Mouse (Mus musculus) hindbrain, embryonic 16.5 days (tissue): ENCODE measurements at regions not wholly inside any gene's neighbourhood (a gene's known extent, or its start where the extent isn't known, plus 50 kb on each side); places are given as distances from the start of the nearest gene placed in this dataset.

ENCODE experiments used
- ATAC-seq: fragments of 200-750 bp; cut with Nextera tagmentation; 2 replicates; pipeline ENCODE4 v1.8.0; 2017; ENCODE audit warnings: moderate TSS enrichment, moderate library complexity
- H3K27ac ChIP-seq: fragments of 300-500 bp; sonication (generic); 2 replicates; pipeline ENCODE4 v1.5.1; 2014; ENCODE audit warnings: low read depth, mild to moderate bottlenecking, control low read depth, low read length, moderate library complexity
- H3K27me3 ChIP-seq: fragments of 300-500 bp; sonication (generic); replicated peaks from 2 replicates; pipeline ENCODE4 v1.6.1; 2014; ENCODE audit warnings: low read length; ENCODE audit not compliant: control insufficient read depth, insufficient read depth
- H3K36me3 ChIP-seq: fragments of 300-500 bp; sonication (generic); 2 replicates; pipeline ENCODE4 v1.6.1; 2014; ENCODE audit warnings: mild to moderate bottlenecking, low read length, moderate library complexity, mixed read lengths; ENCODE audit not compliant: control insufficient read depth, insufficient read depth
- H3K4me1 ChIP-seq: fragments of 300-500 bp; sonication (generic); 2 replicates; pipeline ENCODE4 v1.6.1; 2014; ENCODE audit warnings: low read depth, low read length; ENCODE audit not compliant: control insufficient read depth, insufficient read depth
- H3K4me2 ChIP-seq: fragments of 300-500 bp; sonication (generic); 2 replicates; pipeline ENCODE4 v1.6.1; 2014; ENCODE audit warnings: mild to moderate bottlenecking, low read length, control low read depth, moderate library complexity
- H3K4me3 ChIP-seq: fragments of 300-500 bp; sonication (generic); 2 replicates; pipeline ENCODE4 v1.5.1; 2014; ENCODE audit warnings: mild to moderate bottlenecking, low read length, control low read depth, moderate library complexity
- H3K9ac ChIP-seq: fragments of 300-500 bp; sonication (generic); 2 replicates; pipeline ENCODE4 v1.6.1; 2014; ENCODE audit warnings: low read depth, mild to moderate bottlenecking, control low read depth, low read length, moderate library complexity
- H3K9me3 ChIP-seq: fragments of 300-500 bp; sonication (generic); 2 replicates; pipeline ENCODE4 v1.6.1; 2014; ENCODE audit warnings: mild to moderate bottlenecking, low read length, moderate library complexity; ENCODE audit not compliant: control insufficient read depth
- whole genome bisulfite sequencing: fragments of 180-500 bp; shearing (Covaris S2); extraction: QIAGEN DNeasy Blood & Tissue Kit; methylation state at CpG from one replicate; pipeline ENCODE4 v1.1.7; 2014; 5-methylcytosine and 5-hydroxymethylcytosine counted together

DNA sequence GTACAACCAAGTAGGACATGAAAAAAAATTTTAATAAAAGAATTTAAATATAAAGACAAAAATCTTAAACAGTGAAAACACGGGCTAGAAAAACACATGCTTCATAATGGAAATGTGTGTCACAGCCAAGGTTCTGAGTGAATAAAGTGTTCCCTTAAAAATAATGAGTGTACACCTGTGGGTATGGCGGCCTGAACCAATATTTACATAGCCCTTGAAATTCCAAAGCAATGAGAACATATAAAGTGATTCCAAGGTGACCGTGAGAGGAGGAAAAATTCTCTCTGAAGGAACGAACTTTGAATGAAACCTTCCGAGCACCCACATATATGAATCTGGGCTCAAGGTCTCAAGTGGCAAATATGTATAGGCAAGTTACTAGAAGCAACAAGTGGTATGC lies 104.2 kb upstream of the Plxnc1 start:
- Histone ChIP-seq H3K9me3 (no peaks in the 10 kb centered on the region), H3K27me3 (no peaks in the 10 kb centered on the region), H3K4me3 (no peak overlapping the region), H3K36me3 (no peaks in the 10 kb centered on the region), H3K27ac (no peak overlapping the region), H3K9ac (no peak overlapping the region), H3K4me2 (no peak overlapping the region), H3K4me1 (no peaks in the 10 kb centered on the region)
- no peak for ATAC-seq
- 87% methylated on average over 5 of the region's 5 CpGs for WGBS

DNA sequence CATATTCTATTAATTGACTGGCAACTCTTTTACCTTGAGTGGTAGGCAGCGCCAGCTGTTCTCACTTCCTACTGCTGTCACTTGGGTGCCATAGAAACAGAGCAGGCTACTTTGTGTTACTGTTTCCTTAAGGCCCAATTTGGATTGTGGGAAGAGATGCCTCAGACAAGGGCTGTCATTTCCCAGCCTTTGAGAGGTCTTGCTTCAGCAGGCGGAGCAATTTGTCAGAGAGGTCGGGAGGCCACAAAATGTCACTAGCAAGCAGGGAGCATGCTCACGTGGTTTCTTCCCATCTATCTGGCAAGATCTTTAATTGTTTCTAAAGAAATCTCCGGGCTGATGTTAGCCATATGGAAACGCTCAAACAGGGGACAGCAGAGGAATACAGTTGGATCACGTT lies 99.3 kb upstream of the Plxnc1 start:
- no peaks in the 10 kb centered on the region for H3K9me3 ChIP-seq
- no peak overlapping the region for H3K27ac ChIP-seq
- no peak overlapping the region for H3K9ac ChIP-seq
- WGBS: 18% methylated on average over 7 of the region's 7 CpGs
- H3K36me3 ChIP-seq: no peaks in the 10 kb centered on the region
- H3K27me3 ChIP-seq: no peaks in the 10 kb centered on the region
- H3K4me3 ChIP-seq: no peak overlapping the region
- H3K4me2 ChIP-seq: no peak overlapping the region
- ATAC-seq: 0 out of 2 replicates have a peak, but pooled peaks have one; percentile 19
- peaks cover 3% of the 10 kb centered on the region; the same call in 1 of the 2 replicates for H3K4me1 ChIP-seq

DNA sequence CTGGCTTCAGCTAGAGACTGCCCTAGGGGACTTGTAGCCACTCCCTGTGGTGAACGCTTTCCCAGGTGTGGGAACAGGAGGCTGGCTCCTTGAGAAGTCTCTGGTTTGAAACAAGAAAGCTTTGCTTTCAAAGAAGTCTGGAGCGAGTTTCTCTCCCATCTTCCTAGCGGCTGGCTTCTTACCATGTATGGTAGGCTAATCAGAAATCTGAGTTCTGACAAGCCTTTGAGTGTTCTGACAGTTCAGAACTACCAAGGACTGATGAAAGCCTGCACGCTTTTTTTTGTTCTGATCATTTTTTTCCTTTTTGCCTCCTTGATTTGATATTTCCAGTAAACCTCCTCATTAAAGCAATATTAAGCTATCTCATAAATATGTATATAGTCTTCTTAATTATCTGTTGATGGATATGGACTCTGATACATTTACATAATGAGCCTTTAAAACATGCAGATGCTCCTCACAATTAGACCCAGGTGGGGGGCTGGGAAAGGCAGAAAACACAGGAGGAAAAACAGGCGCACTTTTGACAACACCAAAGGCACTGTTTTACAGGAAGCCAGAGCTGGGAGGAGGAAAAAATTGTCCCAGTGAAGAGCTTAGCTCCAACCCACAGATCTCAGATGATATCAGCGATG lies 95.7 kb upstream of the Plxnc1 start:
- no peaks in the 10 kb centered on the region for H3K36me3 ChIP-seq

DNA sequence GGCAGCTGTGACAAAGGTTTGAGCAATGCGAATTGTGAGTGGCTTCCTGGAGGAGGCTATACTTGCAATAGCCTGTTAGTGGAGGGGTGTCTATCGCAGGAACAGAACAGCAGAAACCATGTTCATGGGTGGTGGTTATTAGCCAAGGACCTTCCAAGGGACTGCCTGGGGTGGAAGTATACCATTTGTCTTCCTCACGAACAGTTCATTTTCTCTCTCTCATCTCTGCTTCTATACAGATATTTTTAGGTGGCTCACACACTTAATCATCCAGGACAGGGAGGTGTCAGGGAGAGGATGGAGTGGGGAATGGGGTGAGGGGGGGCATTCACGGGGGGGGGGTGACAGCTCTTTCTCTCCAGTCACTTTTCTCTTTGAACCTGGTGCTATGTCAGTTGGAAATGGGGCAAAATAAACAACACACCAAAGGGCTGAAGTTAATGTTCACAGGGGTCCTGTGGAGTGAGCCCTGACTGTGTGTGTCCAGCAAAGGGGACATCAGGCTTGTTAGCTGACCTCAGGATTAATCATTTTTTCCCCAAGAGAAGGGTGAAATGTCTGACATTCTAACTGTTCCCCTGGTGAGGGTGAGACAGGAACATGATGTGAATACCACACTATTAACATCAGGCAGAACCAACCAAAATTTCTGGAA lies 91.5 kb upstream of the Plxnc1 start:
- H3K27me3 ChIP-seq: no peaks in the 10 kb centered on the region
- H3K4me1 ChIP-seq: peaks cover 3% of the 10 kb centered on the region; the same call in 1 of the 2 replicates
- H3K4me3 ChIP-seq: no peak overlapping the region
- no peaks in the 10 kb centered on the region for H3K36me3 ChIP-seq
- H3K9me3 ChIP-seq: no peaks in the 10 kb centered on the region
- H3K4me2 ChIP-seq: no peak overlapping the region
- ATAC-seq: no peak
- no peak overlapping the region for H3K9ac ChIP-seq
- WGBS: 65% methylated on average over 4 of the region's 4 CpGs
- no peak overlapping the region for H3K27ac ChIP-seq

More for the DNA sequence above, 95.7 kb upstream of the Plxnc1 start:
- Histone ChIP-seq H3K27me3 (no peaks in the 10 kb centered on the region), H3K4me2 (no peak overlapping the region), H3K4me1 (peaks cover 3% of the 10 kb centered on the region; the same call in 1 of the 2 replicates), H3K27ac (no peak overlapping the region), H3K9me3 (no peaks in the 10 kb centered on the region), H3K4me3 (no peak overlapping the region), H3K9ac (no peak overlapping the region)
- WGBS: 52% methylated on average over 6 of the region's 6 CpGs
- peak; percentile 43; the same call in 1 of the 2 replicates for ATAC-seq

DNA sequence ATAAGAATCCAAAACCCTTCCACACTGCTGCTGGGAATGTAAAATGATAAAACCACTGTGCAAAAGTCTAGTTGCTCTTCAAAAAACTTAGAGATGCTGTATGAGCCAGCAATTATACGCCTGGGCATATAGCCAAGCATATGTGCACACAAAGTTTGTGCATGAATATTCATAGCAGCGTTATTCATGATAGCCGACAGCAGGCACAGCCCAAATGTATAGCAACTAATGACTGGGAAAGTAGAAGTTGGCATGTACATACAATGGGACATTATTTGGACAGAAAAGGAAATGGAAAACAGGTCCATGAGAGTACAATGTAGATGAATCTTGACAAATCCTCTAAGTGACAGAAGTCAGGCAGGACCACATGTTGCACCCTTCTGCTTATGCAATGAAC lies 90.7 kb upstream of the Plxnc1 start:
- H3K9ac ChIP-seq: no peak overlapping the region
- no peaks in the 10 kb centered on the region for H3K36me3 ChIP-seq
- H3K4me1 ChIP-seq: peaks cover 3% of the 10 kb centered on the region; the same call in 1 of the 2 replicates
- H3K9me3 ChIP-seq: no peaks in the 10 kb centered on the region
- no peak overlapping the region for H3K4me2 ChIP-seq
- no peak overlapping the region for H3K4me3 ChIP-seq
- ATAC-seq: peak; percentile 41; the same call in 1 of the 2 replicates
- WGBS: 34% methylated on average over 3 of the region's 3 CpGs
- no peak overlapping the region for H3K27ac ChIP-seq
- no peaks in the 10 kb centered on the region for H3K27me3 ChIP-seq

DNA sequence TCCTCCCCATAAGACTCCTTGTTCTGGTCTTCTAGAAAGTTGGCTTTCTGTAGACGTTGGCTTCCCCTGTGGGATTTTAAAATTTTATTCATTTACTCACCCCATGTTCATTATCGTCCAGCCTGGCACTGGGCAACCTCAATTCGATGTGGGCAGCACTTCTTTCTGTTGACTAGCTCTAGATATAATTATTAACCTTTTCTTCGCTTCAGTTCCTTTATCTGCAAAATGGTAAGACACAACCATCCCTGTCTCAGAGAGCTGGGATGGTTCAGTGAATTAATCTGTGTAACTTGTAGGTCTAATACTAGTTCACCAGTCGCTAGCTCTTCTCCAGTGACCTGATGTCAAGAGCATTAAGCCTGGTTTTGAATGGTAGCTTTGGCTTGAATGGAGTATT lies 89.9 kb upstream of the Plxnc1 start:
- Histone ChIP-seq H3K36me3 (no peaks in the 10 kb centered on the region), H3K9me3 (no peaks in the 10 kb centered on the region), H3K4me1 (no peaks in the 10 kb centered on the region; the same call in 1 of the 2 replicates), H3K27ac (no peak overlapping the region), H3K4me2 (no peak overlapping the region), H3K27me3 (no peaks in the 10 kb centered on the region), H3K4me3 (no peak overlapping the region), H3K9ac (no peak overlapping the region)
- ATAC-seq: no peak
- 77% methylated on average over 5 of the region's 5 CpGs for WGBS

DNA sequence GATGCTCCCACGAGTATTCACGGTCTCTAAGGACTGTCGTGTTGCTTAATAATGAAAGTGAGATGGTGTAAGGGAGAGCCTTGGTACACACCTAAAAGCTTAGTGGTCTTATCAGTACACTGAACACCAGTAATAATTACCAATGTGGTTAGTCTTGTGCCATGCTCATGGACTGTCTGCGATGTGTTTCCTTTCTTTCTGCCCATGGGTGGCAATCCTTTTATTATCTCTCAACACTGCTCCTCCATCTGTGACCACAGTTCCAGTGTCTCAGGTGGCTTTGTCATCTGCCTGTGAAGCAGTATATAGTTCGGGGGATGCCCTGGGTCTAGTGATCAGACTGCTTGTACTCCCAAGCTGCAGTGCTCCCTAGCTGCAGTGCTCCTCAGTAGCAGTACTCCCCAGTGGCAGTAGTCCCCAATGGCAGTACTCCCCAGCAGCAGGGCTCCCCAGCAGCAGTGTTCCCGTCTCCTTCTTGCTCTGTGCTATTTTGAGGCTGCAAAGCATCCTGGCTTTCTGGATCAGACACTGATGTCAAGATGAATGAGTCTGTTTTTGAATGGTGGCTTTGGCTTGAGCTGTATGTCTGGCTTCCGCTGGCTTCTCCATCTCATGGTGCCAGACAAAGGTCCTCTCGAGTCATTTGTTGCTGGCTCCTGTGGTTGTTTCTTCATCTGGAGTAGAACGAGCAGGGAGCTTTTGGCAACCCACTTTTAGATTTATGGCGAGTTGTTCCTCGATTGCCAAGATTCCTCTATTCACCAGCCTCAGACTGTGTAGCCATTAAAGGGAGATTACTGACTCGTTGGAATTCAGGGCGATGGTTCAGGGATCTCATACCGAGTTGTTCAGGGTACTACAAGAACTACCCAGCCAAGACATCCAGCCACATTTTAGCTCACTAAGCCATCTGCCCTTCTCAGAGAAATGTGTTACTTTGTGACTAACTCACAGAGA lies 88.4 kb upstream of the Plxnc1 start:
- 66% methylated on average over 14 of the region's 14 CpGs for WGBS
- no peaks in the 10 kb centered on the region for H3K27me3 ChIP-seq
- no peaks in the 10 kb centered on the region for H3K36me3 ChIP-seq
- H3K4me2 ChIP-seq: no peak overlapping the region
- no peak overlapping the region; the same call in 1 of the 2 replicates for H3K27ac ChIP-seq
- H3K4me3 ChIP-seq: no peak overlapping the region
- H3K9me3 ChIP-seq: no peaks in the 10 kb centered on the region
- H3K4me1 ChIP-seq: no peaks in the 10 kb centered on the region; the same call in 1 of the 2 replicates
- peak; percentile 92 for ATAC-seq
- H3K9ac ChIP-seq: no peak overlapping the region

DNA sequence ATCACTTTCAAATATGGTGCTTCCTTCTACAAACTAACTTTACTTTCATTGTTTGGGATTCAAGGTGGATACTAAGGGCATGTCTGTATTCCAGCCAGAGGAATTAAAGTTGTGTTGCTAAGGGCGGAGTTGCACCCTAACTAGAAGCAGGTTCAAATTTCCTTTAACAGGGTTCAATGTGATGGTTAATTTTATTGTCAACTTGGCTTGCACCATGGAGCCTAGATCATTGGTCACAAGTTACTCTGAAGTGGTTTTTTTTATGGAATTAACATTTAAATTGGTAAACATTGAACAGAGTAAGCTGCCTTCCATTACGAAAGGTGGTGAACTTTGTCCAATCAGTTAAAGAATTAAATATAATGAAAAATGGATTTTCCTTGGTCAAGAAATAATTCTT lies 86.7 kb upstream of the Plxnc1 start:
- WGBS: 99% methylated on average over 2 of the region's 2 CpGs
- no peak overlapping the region for H3K9ac ChIP-seq
- H3K27me3 ChIP-seq: no peaks in the 10 kb centered on the region
- no peaks in the 10 kb centered on the region for H3K9me3 ChIP-seq
- no peak overlapping the region for H3K4me3 ChIP-seq
- no peak overlapping the region for H3K27ac ChIP-seq
- no peaks in the 10 kb centered on the region for H3K36me3 ChIP-seq
- ATAC-seq: no peak
- no peaks in the 10 kb centered on the region; the same call in 1 of the 2 replicates for H3K4me1 ChIP-seq
- no peak overlapping the region for H3K4me2 ChIP-seq

DNA sequence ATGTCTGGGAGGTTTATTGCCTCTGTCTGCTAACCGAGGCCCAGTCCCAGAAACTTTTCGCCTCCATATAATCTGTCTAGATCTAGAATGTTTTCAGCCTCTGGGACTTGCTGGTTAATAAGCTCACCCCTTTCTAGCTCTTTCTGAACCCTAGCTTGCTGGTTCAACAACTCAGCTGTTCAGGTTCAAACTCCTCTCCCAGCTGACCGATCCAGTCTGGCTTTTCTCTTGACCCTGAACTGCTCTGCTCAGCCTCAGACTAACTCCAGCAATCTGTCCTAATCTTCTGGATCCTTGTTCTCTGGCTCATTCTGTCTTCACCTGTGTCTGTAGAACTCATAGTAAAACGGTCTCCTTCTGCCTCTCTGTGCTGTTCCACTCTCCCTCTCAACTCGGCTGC lies 86.2 kb upstream of the Plxnc1 start:
- no peak overlapping the region for H3K4me2 ChIP-seq
- WGBS: 82% methylated on average over 5 of the region's 5 CpGs
- no peak for ATAC-seq

More for the DNA sequence above, 86.2 kb upstream of the Plxnc1 start:
- no peak overlapping the region for H3K4me3 ChIP-seq
- no peaks in the 10 kb centered on the region for H3K36me3 ChIP-seq
- H3K9ac ChIP-seq: no peak overlapping the region
- H3K27ac ChIP-seq: no peak overlapping the region
- no peaks in the 10 kb centered on the region for H3K9me3 ChIP-seq
- H3K4me1 ChIP-seq: no peaks in the 10 kb centered on the region; the same call in 1 of the 2 replicates
- H3K27me3 ChIP-seq: no peaks in the 10 kb centered on the region
